Mouse (Mus musculus) WW6 (cell line): ENCODE measurements at regions not wholly inside any gene's neighbourhood (a gene's known extent, or its start where the extent isn't known, plus 50 kb on each side); places are given as distances from the start of the nearest gene placed in this dataset.

Experiments
- DNase-seq: peaks from one replicate; pipeline ENCODE4 v3.0.0-alpha.2; 2013; ENCODE audit warnings: low read depth, low spot score

DNA sequence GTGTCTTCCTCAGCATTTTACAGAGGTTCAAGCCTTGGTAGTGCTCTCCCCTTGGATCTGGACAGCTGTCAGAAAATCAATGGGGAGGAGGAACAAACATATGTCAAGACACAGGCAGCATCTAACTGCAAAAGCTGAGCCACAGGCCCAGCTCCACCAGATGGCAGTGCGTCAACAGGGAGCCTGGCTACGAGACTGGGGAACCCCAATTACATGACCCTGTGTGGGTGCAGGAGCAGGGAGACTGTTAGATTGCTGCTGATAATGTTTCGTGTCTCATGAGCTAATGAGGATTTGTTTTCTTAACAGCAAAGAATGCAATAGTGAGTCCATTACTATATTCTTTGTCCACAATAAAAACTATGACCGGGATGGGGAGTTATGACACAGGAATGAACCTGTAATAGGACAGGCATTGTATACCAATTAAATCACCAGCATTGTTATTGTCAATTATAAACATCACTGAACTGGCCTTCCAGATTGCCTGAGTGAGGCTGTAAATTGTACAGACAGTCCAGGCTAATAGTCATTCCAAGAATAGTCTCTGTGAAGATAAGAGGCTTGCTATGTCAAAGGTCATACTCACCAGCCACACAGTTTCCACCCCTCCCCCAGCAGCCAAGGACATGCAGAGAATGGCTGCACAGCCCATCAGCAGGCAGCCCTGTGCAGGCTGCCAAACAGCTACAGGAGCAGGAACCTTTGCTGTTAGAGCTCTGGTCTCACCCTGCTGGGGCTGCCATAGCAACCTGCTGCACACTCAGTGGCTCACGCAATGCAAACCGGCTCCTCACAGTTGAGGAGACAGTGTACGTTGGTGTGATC is 58.8 kb upstream of the Barx2 start:
- no peak for DNase-seq

GRCm38 (mm10) chr9:31972629-31972993 is 59.3 kb upstream of the Barx2 start:
- DNase-seq = no peak

GRCm38 (mm10) chr9:31976191-31976590 is 62.9 kb upstream of the Barx2 start:
- DNase-seq = peak; percentile 46

GRCm38 (mm10) chr9:31978071-31978470 is 64.8 kb upstream of the Barx2 start:
- no peak for DNase-seq

DNA sequence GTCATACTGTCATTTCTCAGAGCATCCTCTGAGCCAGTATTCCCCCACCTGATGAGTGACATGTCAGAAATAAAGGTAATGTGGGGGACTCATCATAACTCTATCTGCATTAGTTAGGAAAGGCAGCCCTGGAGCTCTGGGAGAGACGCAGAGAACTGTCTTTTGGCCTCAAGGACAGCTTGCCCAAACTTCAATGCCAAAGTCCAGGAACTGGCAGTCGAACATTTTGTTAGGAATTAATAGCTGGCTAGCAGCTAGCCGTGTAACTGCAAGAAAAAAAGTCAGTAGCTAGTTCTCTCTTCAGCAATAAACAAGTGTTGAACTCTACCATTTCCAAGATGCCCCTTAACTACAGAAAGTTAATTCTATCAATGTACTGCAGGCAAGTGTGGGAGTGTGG is 65.9 kb upstream of the Barx2 start:
- no peak for DNase-seq

DNA sequence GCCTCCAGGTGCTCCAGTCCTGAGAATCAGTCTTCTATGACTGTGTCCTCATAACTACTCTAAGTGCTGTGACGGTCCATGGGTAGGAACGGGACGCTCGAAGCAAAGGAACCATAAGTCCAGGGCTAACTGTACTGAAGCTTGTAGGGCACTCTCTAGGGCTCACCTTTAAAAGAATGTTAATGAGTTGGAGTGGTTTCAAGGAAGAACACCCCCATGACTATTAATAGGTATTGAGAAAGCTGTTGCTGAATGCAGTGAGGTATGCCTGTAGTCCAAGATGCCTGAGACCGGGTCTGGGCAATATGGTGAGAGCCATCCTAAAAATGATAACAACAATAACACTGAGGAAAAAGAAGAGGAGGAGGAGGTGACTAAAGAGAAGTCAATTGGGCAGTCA is 67.2 kb upstream of the Barx2 start:
- DNase-seq = no peak

GRCm38 (mm10) chr9:31983759-31984586 is 70.7 kb upstream of the Barx2 start:
- no peak for DNase-seq

GRCm38 (mm10) chr9:31988826-31989225 is 75.6 kb upstream of the Barx2 start:
- DNase-seq = no peak

GRCm38 (mm10) chr9:31989581-31990360 is 76.5 kb upstream of the Barx2 start:
- no peak for DNase-seq

- DNase-seq = no peak
Measured at GRCm38 (mm10) chr9:31990456-31990855, 77.2 kb upstream of the Barx2 start.

GRCm38 (mm10) chr9:31993631-31994601 is 80.7 kb upstream of the Barx2 start:
- DNase-seq = no peak

DNA sequence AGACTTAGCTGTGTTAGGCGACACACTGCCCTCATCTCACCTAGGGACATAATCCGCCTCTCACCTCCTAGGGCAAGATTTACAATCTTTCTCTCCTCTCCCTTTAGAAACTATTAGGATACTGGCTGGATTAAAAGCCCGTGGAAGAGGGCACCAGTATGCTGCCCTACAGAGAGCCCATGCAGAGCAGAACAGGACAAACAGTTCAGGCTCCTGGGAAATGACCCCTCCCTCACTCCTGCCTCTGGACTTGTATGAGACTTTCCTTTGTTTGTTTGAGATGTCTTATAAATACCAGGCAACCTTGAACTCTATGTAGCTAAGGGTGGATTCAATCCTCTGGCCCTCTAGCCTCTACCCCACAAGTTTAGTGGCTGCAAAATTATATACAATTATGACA is 81.8 kb upstream of the Barx2 start:
- DNase-seq = no peak

- no peak for DNase-seq
Measured at GRCm38 (mm10) chr9:31995700-31996099, 82.4 kb upstream of the Barx2 start.

- DNase-seq = no peak
Measured at GRCm38 (mm10) chr9:31996466-31997177, 83.4 kb upstream of the Barx2 start.

DNA sequence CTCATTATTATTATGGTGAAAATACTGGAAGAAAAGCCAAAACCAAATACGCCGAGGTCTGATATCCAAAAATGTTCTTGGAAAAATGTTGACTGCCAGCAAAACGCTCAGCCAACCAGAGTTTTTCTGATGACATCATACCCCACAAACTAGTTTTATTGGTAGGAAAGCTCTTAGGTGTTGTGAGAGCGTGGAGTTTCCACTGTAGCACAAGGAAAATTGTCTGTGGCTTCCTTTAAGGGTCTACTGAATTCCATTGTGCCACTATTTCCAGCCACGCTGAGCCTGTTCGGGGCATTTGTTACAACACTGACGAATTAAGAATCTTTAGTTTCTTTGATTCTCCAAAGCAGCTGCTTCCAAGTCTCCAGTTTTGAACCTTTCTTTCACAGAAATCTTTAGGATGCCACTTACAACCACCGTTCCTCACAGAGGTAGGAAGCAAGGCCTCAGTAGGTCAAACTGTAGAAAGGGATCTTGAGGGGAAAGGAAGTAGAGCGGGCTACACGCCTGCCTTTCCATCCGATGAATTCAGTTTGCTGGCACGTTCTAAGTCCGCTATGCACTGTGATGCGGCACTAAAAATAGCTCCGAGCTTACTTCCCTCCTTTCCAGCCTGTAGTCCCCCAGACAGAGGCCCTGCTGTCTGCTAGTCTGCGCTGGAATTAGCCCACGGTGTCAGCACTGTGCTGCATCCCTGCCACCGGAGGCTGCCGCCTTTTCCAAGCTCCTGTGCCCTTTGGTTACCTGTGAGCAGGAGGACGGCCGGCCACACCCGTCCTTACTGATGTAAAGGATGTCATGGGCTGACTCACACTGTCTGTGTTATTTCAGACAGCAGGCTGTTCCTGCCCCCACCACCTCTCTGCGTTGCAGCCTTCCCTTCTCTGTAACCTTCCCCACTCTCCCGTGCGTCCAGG is 84.2 kb upstream of the Barx2 start:
- no peak for DNase-seq

- no peak for DNase-seq
Measured at GRCm38 (mm10) chr9:31998488-31999280, 85.4 kb upstream of the Barx2 start.

DNA sequence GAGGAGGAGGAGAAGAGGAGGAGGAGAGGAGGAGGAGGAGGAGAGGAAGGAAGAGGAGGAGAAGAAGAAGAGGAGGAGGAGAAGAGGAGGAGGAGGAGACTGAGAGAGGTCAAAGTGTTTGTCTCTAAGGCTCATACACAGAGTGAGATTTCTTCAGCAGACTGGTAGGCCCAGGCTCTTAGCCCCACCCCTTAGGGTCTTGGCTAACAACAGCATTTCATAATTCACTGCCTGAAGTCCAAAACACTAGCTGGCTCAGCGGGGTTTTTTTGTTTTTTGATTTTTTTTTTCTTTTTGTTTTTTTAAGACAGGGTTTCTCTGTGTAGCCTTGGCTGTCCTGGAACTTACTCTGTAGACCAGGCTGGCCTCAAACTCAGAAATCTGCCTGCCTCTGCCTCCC is 86.5 kb upstream of the Barx2 start:
- no peak for DNase-seq

DNA sequence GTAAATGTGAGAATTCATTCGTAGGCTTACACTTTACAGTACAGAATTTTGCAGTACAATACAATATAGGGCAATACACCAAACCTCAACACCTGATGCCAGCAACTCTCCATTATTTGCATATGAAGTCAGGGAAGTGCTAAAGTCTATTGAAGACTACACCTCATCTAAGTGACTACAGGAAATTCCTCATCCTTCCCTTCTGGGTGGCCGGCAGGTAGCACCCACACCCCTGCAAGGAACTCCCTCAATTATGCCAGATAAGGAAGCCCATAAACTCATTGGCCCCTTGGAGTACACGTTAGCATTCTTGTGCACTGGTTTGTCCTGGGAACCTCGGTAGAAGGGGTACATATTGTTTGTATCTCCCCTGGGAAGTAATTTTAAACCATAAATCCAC is 89.7 kb upstream of the Barx2 start:
- DNase-seq = no peak
